Mouse (Mus musculus) heart, embryonic 10.5 days (tissue): ENCODE measurements at regions not wholly inside any gene's neighbourhood (a gene's known extent, or its start where the extent isn't known, plus 50 kb on each side); places are given as distances from the start of the nearest gene placed in this dataset.

ENCODE experiments used
- DNase-seq: peaks from one replicate; pipeline ENCODE4 v3.0.0-alpha.2; 2017; ENCODE audit warnings: low spot score
- H3K27ac ChIP-seq: fragments of 300-500 bp; sonication (generic); 2 replicates; pipeline ENCODE4 v1.5.1; 2016; ENCODE audit warnings: mild to moderate bottlenecking
- H3K27me3 ChIP-seq: fragments of 300-500 bp; sonication (generic); 2 replicates; pipeline ENCODE4 v1.6.1; 2016; ENCODE audit warnings: mild to moderate bottlenecking; ENCODE audit not compliant: poor library complexity, insufficient read depth, severe bottlenecking
- H3K36me3 ChIP-seq: fragments of 300-500 bp; sonication (generic); 2 replicates; pipeline ENCODE4 v1.6.1; 2016; ENCODE audit warnings: mild to moderate bottlenecking, moderate library complexity
- H3K4me1 ChIP-seq: fragments of 300-500 bp; sonication (generic); 2 replicates; pipeline ENCODE4 v1.6.1; 2016; ENCODE audit warnings: mild to moderate bottlenecking
- H3K4me3 ChIP-seq: fragments of 300-500 bp; sonication (generic); 2 replicates; pipeline ENCODE4 v1.5.1; 2016; ENCODE audit warnings: mild to moderate bottlenecking, moderate library complexity
- H3K9me3 ChIP-seq: fragments of 300-500 bp; sonication (generic); 2 replicates; pipeline ENCODE4 v1.6.1; 2016; ENCODE audit warnings: mild to moderate bottlenecking, moderate library complexity
- WGBS: fragments of 180-500 bp; shearing (Covaris S2); methylation state at CpG from one replicate; pipeline ENCODE4 v1.1.7; 2016; 5-methylcytosine and 5-hydroxymethylcytosine counted together

- Histone ChIP-seq H3K36me3 (no peaks in the 10 kb centered on the region), H3K27me3 (no peaks in the 10 kb centered on the region), H3K4me3 (no peak overlapping the region), H3K9me3 (no peaks in the 10 kb centered on the region), H3K27ac (no peak overlapping the region), H3K4me1 (no peaks in the 10 kb centered on the region)
- no peak for DNase-seq
- 10% methylated on average over 4 of the region's 4 CpGs for WGBS
Observed at GRCm38 (mm10) chr13:16574069-16574468, 562.4 kb downstream of the Inhba start.

GRCm38 (mm10) chr13:16586286-16586685, 574.6 kb downstream of the Inhba start:
- H3K36me3 ChIP-seq = no peaks in the 10 kb centered on the region
- H3K4me3 ChIP-seq = no peak overlapping the region
- no peaks in the 10 kb centered on the region for H3K9me3 ChIP-seq
- H3K27me3 ChIP-seq = no peaks in the 10 kb centered on the region
- H3K27ac ChIP-seq = no peak overlapping the region
- no peak for DNase-seq
- no peaks in the 10 kb centered on the region for H3K4me1 ChIP-seq

GRCm38 (mm10) chr13:16619755-16620154, 608.1 kb downstream of the Inhba start:
- no peaks in the 10 kb centered on the region for H3K4me1 ChIP-seq
- H3K27me3 ChIP-seq = no peaks in the 10 kb centered on the region
- no peak overlapping the region for H3K4me3 ChIP-seq
- 88% methylated on average over 5 of the region's 5 CpGs for WGBS
- no peaks in the 10 kb centered on the region for H3K36me3 ChIP-seq
- no peak overlapping the region for H3K27ac ChIP-seq
- no peak for DNase-seq
- H3K9me3 ChIP-seq = no peaks in the 10 kb centered on the region

DNA sequence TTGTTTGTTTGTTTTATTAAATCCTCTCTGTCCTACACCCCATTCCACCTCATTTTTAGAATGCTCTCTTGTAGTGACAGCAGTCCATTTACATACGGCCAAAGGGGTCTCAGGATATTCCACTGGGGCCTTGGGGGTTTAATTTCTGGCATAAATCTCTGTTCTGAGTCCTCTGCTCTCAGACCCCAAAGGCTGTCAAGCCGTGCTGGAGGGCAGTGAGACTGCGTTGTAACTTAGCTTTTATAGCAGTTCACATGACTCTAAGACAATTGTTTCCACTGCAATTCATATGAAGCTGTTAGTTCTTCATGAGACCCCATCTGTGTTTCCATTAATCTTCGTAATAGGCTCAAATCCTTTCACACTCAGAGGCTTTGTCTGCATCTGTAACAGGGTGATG, 614.9 kb downstream of the Inhba start:
- no peaks in the 10 kb centered on the region for H3K9me3 ChIP-seq
- H3K4me1 ChIP-seq = no peaks in the 10 kb centered on the region
- 77% methylated on average over 4 of the region's 4 CpGs for WGBS
- DNase-seq = no peak
- H3K27ac ChIP-seq = no peak overlapping the region
- no peaks in the 10 kb centered on the region for H3K36me3 ChIP-seq
- no peak overlapping the region for H3K4me3 ChIP-seq
- no peaks in the 10 kb centered on the region for H3K27me3 ChIP-seq

- 77% methylated on average over 5 of the region's 5 CpGs for WGBS
- Histone ChIP-seq H3K4me1 (no peaks in the 10 kb centered on the region), H3K9me3 (no peaks in the 10 kb centered on the region), H3K27me3 (no peaks in the 10 kb centered on the region), H3K4me3 (no peak overlapping the region), H3K36me3 (no peaks in the 10 kb centered on the region), H3K27ac (no peak overlapping the region)
- no peak for DNase-seq
Observed at GRCm38 (mm10) chr13:16633445-16634092, 621.9 kb downstream of the Inhba start.

DNA sequence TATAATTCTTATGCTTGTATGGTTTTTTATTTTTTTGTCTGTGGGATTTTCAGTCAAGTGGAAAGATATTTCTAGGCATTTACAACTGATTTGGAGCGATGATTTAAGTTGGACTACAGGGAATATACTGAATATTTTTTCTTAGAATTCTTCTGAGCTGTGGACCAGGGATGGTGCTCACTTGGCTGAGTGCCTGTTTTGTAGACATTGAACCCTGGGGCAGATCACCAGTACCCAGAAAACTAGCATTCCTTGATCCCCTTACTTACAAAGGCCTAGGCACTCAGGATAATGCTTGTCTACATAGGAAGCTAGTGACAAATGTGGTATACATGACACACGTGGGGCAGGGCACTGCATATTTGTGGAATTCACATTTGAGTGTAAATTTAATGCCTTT, 624.6 kb downstream of the Inhba start:
- H3K4me1 ChIP-seq = no peaks in the 10 kb centered on the region
- 77% methylated on average over 2 of the region's 2 CpGs for WGBS
- H3K36me3 ChIP-seq = no peaks in the 10 kb centered on the region
- H3K9me3 ChIP-seq = no peaks in the 10 kb centered on the region
- H3K27me3 ChIP-seq = no peaks in the 10 kb centered on the region
- DNase-seq = no peak
- H3K27ac ChIP-seq = no peak overlapping the region
- H3K4me3 ChIP-seq = no peak overlapping the region

DNA sequence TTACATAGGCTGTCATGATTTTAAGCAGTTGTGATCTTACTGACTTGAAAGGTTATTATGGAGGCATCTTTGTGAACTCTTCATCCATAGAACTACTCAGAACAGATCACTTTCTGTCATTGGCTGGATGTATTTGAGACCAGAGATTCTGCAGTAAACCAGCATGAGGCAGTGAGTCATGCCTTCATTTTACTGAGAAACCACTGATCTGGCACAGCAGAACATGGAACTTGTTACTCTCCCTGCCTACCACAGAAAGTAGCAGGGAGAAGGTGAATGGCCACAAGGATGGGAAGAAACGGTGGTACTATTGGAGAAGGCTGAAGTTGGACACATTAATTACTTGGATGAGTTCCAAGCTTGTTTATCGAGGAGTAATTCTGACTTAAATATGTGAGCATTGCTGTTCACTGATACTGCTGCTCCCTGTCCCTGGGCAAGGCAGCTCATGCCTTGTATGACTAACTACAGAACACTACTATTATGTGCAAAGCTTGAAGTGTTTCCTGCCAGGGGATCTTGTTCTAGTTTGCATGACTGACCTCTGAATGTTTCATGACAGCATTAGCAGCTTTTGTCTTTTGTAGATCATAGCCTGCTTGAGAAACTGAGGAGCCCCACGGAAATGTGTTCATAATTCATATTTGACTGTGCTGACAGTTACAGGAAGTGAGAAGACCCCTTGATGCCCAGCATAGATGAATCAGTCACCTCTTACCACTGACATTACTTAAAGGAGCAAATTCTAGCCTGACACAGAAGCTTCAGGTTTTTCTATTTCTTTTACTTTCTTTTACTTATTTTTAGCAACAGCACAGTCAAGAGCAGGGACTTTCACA, 630.2 kb downstream of the Inhba start:
- Histone ChIP-seq H3K9me3 (no peaks in the 10 kb centered on the region), H3K4me1 (no peaks in the 10 kb centered on the region), H3K27ac (no peak overlapping the region), H3K36me3 (no peaks in the 10 kb centered on the region), H3K27me3 (no peaks in the 10 kb centered on the region), H3K4me3 (no peak overlapping the region)
- 81% methylated on average over 3 of the region's 3 CpGs for WGBS
- DNase-seq = no peak

- 39% methylated on average over 6 of the region's 6 CpGs for WGBS
- Histone ChIP-seq H3K27me3 (no peaks in the 10 kb centered on the region), H3K36me3 (no peaks in the 10 kb centered on the region), H3K4me1 (no peaks in the 10 kb centered on the region), H3K9me3 (no peaks in the 10 kb centered on the region), H3K27ac (no peak overlapping the region), H3K4me3 (no peak overlapping the region)
- no peak for DNase-seq
Observed at GRCm38 (mm10) chr13:16642450-16642994, 630.9 kb downstream of the Inhba start.

DNA sequence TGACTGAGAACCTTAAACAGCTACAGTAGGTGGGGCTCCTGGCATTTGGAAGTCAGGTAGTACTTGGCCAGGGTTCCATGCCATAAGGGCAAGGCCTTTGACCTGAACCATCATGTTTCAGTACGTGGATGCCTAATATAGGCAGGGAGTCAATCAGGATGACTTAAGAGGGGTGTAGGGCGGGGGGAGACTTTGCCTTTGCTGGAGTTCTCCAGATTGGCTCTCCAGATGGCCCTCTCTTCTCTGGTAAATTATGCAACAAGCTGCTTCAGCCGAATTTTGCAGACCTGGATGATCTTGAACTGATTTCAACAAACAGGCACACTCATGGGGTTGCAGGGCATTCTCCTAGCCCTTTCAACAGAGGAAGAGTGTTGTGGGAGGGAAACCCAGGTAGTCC, 633.7 kb downstream of the Inhba start:
- Histone ChIP-seq H3K4me1 (no peaks in the 10 kb centered on the region), H3K9me3 (no peaks in the 10 kb centered on the region), H3K27me3 (no peaks in the 10 kb centered on the region), H3K27ac (no peak overlapping the region), H3K36me3 (no peaks in the 10 kb centered on the region), H3K4me3 (no peak overlapping the region)
- DNase-seq = no peak
- WGBS = 61% methylated on average over 3 of the region's 3 CpGs

- no peak overlapping the region for H3K4me3 ChIP-seq
Observed at GRCm38 (mm10) chr13:16646056-16646455, 634.4 kb downstream of the Inhba start.

GRCm38 (mm10) chr13:16646649-16647048, 635.0 kb downstream of the Inhba start:
- Histone ChIP-seq H3K4me3 (no peak overlapping the region), H3K4me1 (no peaks in the 10 kb centered on the region), H3K36me3 (no peaks in the 10 kb centered on the region), H3K9me3 (no peaks in the 10 kb centered on the region), H3K27ac (no peak overlapping the region), H3K27me3 (no peaks in the 10 kb centered on the region)
- no peak for DNase-seq

More at GRCm38 (mm10) chr13:16646056-16646455, 634.4 kb downstream of the Inhba start:
- Histone ChIP-seq H3K27ac (no peak overlapping the region), H3K27me3 (no peaks in the 10 kb centered on the region), H3K4me1 (no peaks in the 10 kb centered on the region), H3K36me3 (no peaks in the 10 kb centered on the region), H3K9me3 (no peaks in the 10 kb centered on the region)
- no peak for DNase-seq

GRCm38 (mm10) chr13:16656110-16656509, 644.5 kb downstream of the Inhba start:
- Histone ChIP-seq H3K4me1 (no peaks in the 10 kb centered on the region), H3K27me3 (no peaks in the 10 kb centered on the region), H3K27ac (no peak overlapping the region), H3K36me3 (no peaks in the 10 kb centered on the region), H3K4me3 (no peak overlapping the region), H3K9me3 (no peaks in the 10 kb centered on the region)
- WGBS = 66% methylated on average over 4 of the region's 4 CpGs
- no peak for DNase-seq

DNA sequence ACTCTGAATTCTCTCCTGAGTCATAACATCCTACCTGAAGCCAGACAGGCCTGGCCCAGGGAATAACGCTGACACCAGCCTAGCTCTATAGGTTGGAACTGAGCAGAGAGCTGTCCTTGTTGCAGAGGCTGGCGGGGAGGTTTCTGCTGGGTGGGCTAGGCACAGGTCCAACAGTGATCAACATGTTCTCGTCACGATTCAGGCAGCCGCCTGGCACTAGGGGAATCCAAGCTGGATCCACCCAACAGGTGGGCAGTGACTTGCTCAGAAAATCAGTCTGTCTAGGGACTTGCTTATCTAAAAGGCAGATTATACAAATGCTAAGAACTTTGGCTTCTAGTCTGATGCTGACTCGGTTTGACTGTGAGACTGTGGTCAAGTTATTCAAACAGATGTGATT, 648.2 kb downstream of the Inhba start:
- Histone ChIP-seq H3K27me3 (no peaks in the 10 kb centered on the region), H3K9me3 (no peaks in the 10 kb centered on the region)
- WGBS = 75% methylated on average over 6 of the region's 6 CpGs

More for the DNA sequence above, 648.2 kb downstream of the Inhba start:
- no peak for DNase-seq
- Histone ChIP-seq H3K36me3 (no peaks in the 10 kb centered on the region), H3K27ac (no peak overlapping the region), H3K4me3 (no peak overlapping the region), H3K4me1 (no peaks in the 10 kb centered on the region)
